Mouse (Mus musculus): ENCODE results near the gene Pfkfb3. TPM values are rescaled to one million over a fixed set of nuclear protein-coding genes. Genes with fewer than 3 reads are reported as not detected.

Gene Pfkfb3
- polyA plus RNA-seq, 1 experiment from 2014 or later, result 14.8 TPM

GRCm38 (mm10) chr2:11490554-11490953 is 63.3 kb downstream of the Pfkfb3 start:
- Histone ChIP-seq H3K36me3 (peaks cover 98% of the 10 kb centered on the region), H3K4me1 (replicated peaks) (no peaks in the 10 kb centered on the region), H3K27me3 (ENCODE audit: insufficient read depth, poor library complexity, severe bottlenecking) (no peaks in the 10 kb centered on the region), H3K4me3 (no peak overlapping the region), H3K27ac (no peak overlapping the region), H3K9me3 (no peaks in the 10 kb centered on the region)
- DNase-seq (ENCODE audit: low spot score), result no peak
- WGBS, result 93% methylated on average over 4 of the region's 4 CpGs

- WGBS, result 88% methylated on average over 4 of the region's 4 CpGs
- Histone ChIP-seq H3K36me3 (peaks cover 100% of the 10 kb centered on the region), H3K27me3 (ENCODE audit: insufficient read depth, poor library complexity, severe bottlenecking) (no peaks in the 10 kb centered on the region), H3K4me3 (no peak overlapping the region), H3K27ac (no peak overlapping the region), H3K4me1 (replicated peaks) (no peaks in the 10 kb centered on the region), H3K9me3 (no peaks in the 10 kb centered on the region)
- no peak for DNase-seq (ENCODE audit: low spot score)
Observed at GRCm38 (mm10) chr2:11483226-11483625, 70.7 kb downstream of the Pfkfb3 start.

GRCm38 (mm10) chr2:11482364-11482763 is 71.5 kb downstream of the Pfkfb3 start:
- H3K36me3 ChIP-seq, result peaks cover 100% of the 10 kb centered on the region
- no peak overlapping the region for H3K4me3 ChIP-seq
- H3K27me3 ChIP-seq (ENCODE audit: insufficient read depth, poor library complexity, severe bottlenecking), result no peaks in the 10 kb centered on the region
- no peak for DNase-seq (ENCODE audit: low spot score)
- no peaks in the 10 kb centered on the region for H3K4me1 ChIP-seq (replicated peaks)
- H3K9me3 ChIP-seq, result no peaks in the 10 kb centered on the region
- WGBS, result 96% methylated on average over 7 of the region's 7 CpGs
- H3K27ac ChIP-seq, result no peak overlapping the region

GRCm38 (mm10) chr2:11478960-11479359 is 74.9 kb downstream of the Pfkfb3 start:
- H3K9me3 ChIP-seq, result no peaks in the 10 kb centered on the region
- no peaks in the 10 kb centered on the region for H3K27me3 ChIP-seq (ENCODE audit: insufficient read depth, poor library complexity, severe bottlenecking)
- no peaks in the 10 kb centered on the region for H3K4me1 ChIP-seq (replicated peaks)
- DNase-seq (ENCODE audit: low spot score), result no peak
- 90% methylated on average over 2 of the region's 2 CpGs for WGBS
- H3K36me3 ChIP-seq, result peaks cover 100% of the 10 kb centered on the region
- H3K27ac ChIP-seq, result no peak overlapping the region
- no peak overlapping the region for H3K4me3 ChIP-seq

- Histone ChIP-seq H3K36me3 (peaks cover 100% of the 10 kb centered on the region), H3K9me3 (no peaks in the 10 kb centered on the region), H3K27ac (no peak overlapping the region), H3K4me1 (replicated peaks) (no peaks in the 10 kb centered on the region), H3K27me3 (ENCODE audit: insufficient read depth, poor library complexity, severe bottlenecking) (no peaks in the 10 kb centered on the region), H3K4me3 (no peak overlapping the region)
- WGBS, result 85% methylated on average over 7 of the region's 7 CpGs
- no peak for DNase-seq (ENCODE audit: low spot score)
Observed at GRCm38 (mm10) chr2:11475316-11475715, 78.6 kb downstream of the Pfkfb3 start.

GRCm38 (mm10) chr2:11464661-11465099 is 89.2 kb downstream of the Pfkfb3 start:
- Histone ChIP-seq H3K4me3 (no peak overlapping the region), H3K27ac (no peak overlapping the region), H3K9me3 (no peaks in the 10 kb centered on the region), H3K4me1 (replicated peaks) (peaks cover 5% of the 10 kb centered on the region), H3K27me3 (ENCODE audit: insufficient read depth, poor library complexity, severe bottlenecking) (no peaks in the 10 kb centered on the region), H3K36me3 (peaks cover 6% of the 10 kb centered on the region; the same call in 1 of the 2 replicates)
- 49% methylated on average over 3 of the region's 3 CpGs for WGBS
- no peak for DNase-seq (ENCODE audit: low spot score)

- 85% methylated on average over 3 of the region's 3 CpGs for WGBS
- Histone ChIP-seq H3K9me3 (no peaks in the 10 kb centered on the region), H3K4me1 (replicated peaks) (peaks cover 5% of the 10 kb centered on the region)
Observed at GRCm38 (mm10) chr2:11460976-11461375, 92.9 kb downstream of the Pfkfb3 start.

GRCm38 (mm10) chr2:11458494-11458893 is 95.4 kb downstream of the Pfkfb3 start:
- no peaks in the 10 kb centered on the region for H3K27me3 ChIP-seq (ENCODE audit: insufficient read depth, poor library complexity, severe bottlenecking)
- H3K9me3 ChIP-seq, result no peaks in the 10 kb centered on the region
- H3K36me3 ChIP-seq, result no peaks in the 10 kb centered on the region
- no peak overlapping the region for H3K4me3 ChIP-seq
- H3K27ac ChIP-seq, result no peak overlapping the region
- 84% methylated on average over 1 of the region's 1 CpGs for WGBS
- no peaks in the 10 kb centered on the region for H3K4me1 ChIP-seq (replicated peaks)
- DNase-seq (ENCODE audit: low spot score), result no peak

More at GRCm38 (mm10) chr2:11460976-11461375, 92.9 kb downstream of the Pfkfb3 start:
- no peaks in the 10 kb centered on the region for H3K27me3 ChIP-seq (ENCODE audit: insufficient read depth, poor library complexity, severe bottlenecking)
- no peak overlapping the region for H3K27ac ChIP-seq
- no peak overlapping the region for H3K4me3 ChIP-seq
- H3K36me3 ChIP-seq, result no peaks in the 10 kb centered on the region
- no peak for DNase-seq (ENCODE audit: low spot score)

GRCm38 (mm10) chr2:11457904-11458303 is 96.0 kb downstream of the Pfkfb3 start:
- Histone ChIP-seq H3K9me3 (no peaks in the 10 kb centered on the region), H3K27ac (no peak overlapping the region), H3K4me3 (no peak overlapping the region), H3K4me1 (replicated peaks) (no peaks in the 10 kb centered on the region), H3K27me3 (ENCODE audit: insufficient read depth, poor library complexity, severe bottlenecking) (no peaks in the 10 kb centered on the region), H3K36me3 (no peaks in the 10 kb centered on the region)
- DNase-seq (ENCODE audit: low spot score), result no peak
- 81% methylated on average over 7 of the region's 7 CpGs for WGBS

GRCm38 (mm10) chr2:11448711-11449110 is 105.2 kb downstream of the Pfkfb3 start:
- Histone ChIP-seq H3K27me3 (ENCODE audit: insufficient read depth, poor library complexity, severe bottlenecking) (no peaks in the 10 kb centered on the region), H3K27ac (no peak overlapping the region), H3K4me3 (no peak overlapping the region), H3K4me1 (replicated peaks) (no peaks in the 10 kb centered on the region), H3K36me3 (no peaks in the 10 kb centered on the region), H3K9me3 (no peaks in the 10 kb centered on the region)
- WGBS, result 70% methylated on average over 3 of the region's 3 CpGs
- no peak for DNase-seq (ENCODE audit: low spot score)

- no peaks in the 10 kb centered on the region for H3K9me3 ChIP-seq
- H3K36me3 ChIP-seq, result no peaks in the 10 kb centered on the region
- no peak for DNase-seq (ENCODE audit: low spot score)
- no peaks in the 10 kb centered on the region for H3K27me3 ChIP-seq (ENCODE audit: insufficient read depth, poor library complexity, severe bottlenecking)
- 45% methylated on average over 2 of the region's 2 CpGs for WGBS
- no peak overlapping the region for H3K27ac ChIP-seq
- H3K4me3 ChIP-seq, result no peak overlapping the region
- no peaks in the 10 kb centered on the region for H3K4me1 ChIP-seq (replicated peaks)
Observed at GRCm38 (mm10) chr2:11447865-11448264, 106.0 kb downstream of the Pfkfb3 start.

GRCm38 (mm10) chr2:11445722-11446121 is 108.2 kb downstream of the Pfkfb3 start:
- Histone ChIP-seq H3K27me3 (ENCODE audit: insufficient read depth, poor library complexity, severe bottlenecking) (no peaks in the 10 kb centered on the region), H3K4me3 (no peak overlapping the region), H3K36me3 (no peaks in the 10 kb centered on the region), H3K27ac (no peak overlapping the region), H3K4me1 (replicated peaks) (no peaks in the 10 kb centered on the region), H3K9me3 (no peaks in the 10 kb centered on the region)
- whole genome bisulfite sequencing, result 83% methylated on average over 3 of the region's 3 CpGs
- DNase-seq (ENCODE audit: low spot score), result no peak

GRCm38 (mm10) chr2:11441864-11442263 is 112.0 kb downstream of the Pfkfb3 start:
- Histone ChIP-seq H3K27me3 (ENCODE audit: insufficient read depth, poor library complexity, severe bottlenecking) (no peaks in the 10 kb centered on the region), H3K9me3 (no peaks in the 10 kb centered on the region), H3K36me3 (no peaks in the 10 kb centered on the region), H3K4me1 (replicated peaks) (no peaks in the 10 kb centered on the region), H3K27ac (no peak overlapping the region), H3K4me3 (no peak overlapping the region)
- no peak for DNase-seq (ENCODE audit: low spot score)
- WGBS, result 77% methylated on average over 4 of the region's 4 CpGs
